Mouse (Mus musculus) heart, adult 8-10 months (tissue): ENCODE measurements around the gene Fam126a. TPM values are rescaled to one million over a fixed set of nuclear protein-coding genes. Genes with fewer than 3 reads are reported as not detected.
"Not testable (repeated sequence)": the region's sequence is repeated elsewhere in the genome, so short reads cannot be mapped to it uniquely, and the experiment has no call there.

Source experiments
- DNase-seq: peaks from one replicate; pipeline ENCODE4 v3.0.0; 2022; ENCODE audit warnings: low spot score
- total RNA-seq, 4 experiments: library from RNA; stranded (reverse); gene quantifications; 2 replicates each; pipeline ENCODE4 v1.2.4; 2022

The Fam126a gene
- total RNA-seq, 4 experiments from 2014 or later: 35.2 to 41.5 (median 37.2) TPM

GRCm38 (mm10) chr5:23902221-23902620 lies 128.3 kb downstream of the Fam126a start:
- DNase-seq: no peak

GRCm38 (mm10) chr5:23900190-23900589 lies 130.3 kb downstream of the Fam126a start:
- no peak for DNase-seq

- peak; percentile 76 for DNase-seq
These were observed 136.4 kb downstream of the Fam126a start for GRCm38 (mm10) chr5:23893864-23894771.

GRCm38 (mm10) chr5:23893156-23893863 lies 137.2 kb downstream of the Fam126a start:
- DNase-seq: no peak

GRCm38 (mm10) chr5:23890734-23891133 lies 139.8 kb downstream of the Fam126a start:
- peak; percentile 77 for DNase-seq

- no peak for DNase-seq
These were observed 141.0 kb downstream of the Fam126a start for GRCm38 (mm10) chr5:23889461-23889860.

- peak; percentile 23 for DNase-seq
These were observed 143.4 kb downstream of the Fam126a start for GRCm38 (mm10) chr5:23887111-23887510.

GRCm38 (mm10) chr5:23874457-23874856 lies 156.0 kb downstream of the Fam126a start:
- DNase-seq: no peak

GRCm38 (mm10) chr5:23872586-23872985 lies 157.9 kb downstream of the Fam126a start:
- no peak for DNase-seq

- DNase-seq: not testable (repeated sequence)
These were observed 159.2 kb downstream of the Fam126a start for GRCm38 (mm10) chr5:23871323-23871722.

- no peak for DNase-seq
These were observed 164.5 kb downstream of the Fam126a start for GRCm38 (mm10) chr5:23865941-23866340.

Other genes starting within 250 kb of the Fam126a start
- 1 to 10 TPM; 8.6 to 9.7 (median 9.1) TPM for gene Pus7, start 247.0 kb downstream of the Fam126a start, total RNA-seq
- 10 to 100 TPM; 12.4 to 14.8 (median 13.6) TPM for gene Rint1, start 243.0 kb downstream of the Fam126a start, total RNA-seq
- gene Tomm7, start 186.5 kb downstream of the Fam126a start, total RNA-seq: 100 to 1,000 TPM in 2 of 4 experiments, 10 to 100 TPM in 2; 97.9 to 120 (median 104) TPM
- 10 to 100 TPM; 44.2 to 57.4 (median 49.0) TPM for gene Klhl7, start 69.9 kb upstream of the Fam126a start, total RNA-seq
- 1 to 10 TPM; 7.0 to 9.2 (median 7.9) TPM for gene Nupl2, start 134.3 kb upstream of the Fam126a start, total RNA-seq